Mouse (Mus musculus) lung, adult 2 months (tissue): ENCODE results near the gene Tnip3.

Experiments
- CTCF ChIP-seq: fragments of 200-500 bp; IDR thresholded peaks from 2 replicates; pipeline ENCODE4 v1.5.1; 2011; ENCODE audit warnings: mild to moderate bottlenecking, low read length, control low read depth; ENCODE audit not compliant: insufficient read depth
- POLR2A ChIP-seq: fragments of 200-500 bp; IDR thresholded peaks from 2 replicates; pipeline ENCODE4 v1.6.1; 2011; ENCODE audit warnings: low read depth, mild to moderate bottlenecking, control low read depth, low read length, borderline replicate concordance; ENCODE audit errors: extremely low read depth

- TF ChIP-seq POLR2A: no peak
- no peak for TF ChIP-seq CTCF
These were observed 88.9 kb downstream of the Tnip3 start for GRCm38 (mm10) chr6:65613924-65614585.
